Mouse (Mus musculus): ENCODE data around the gene Hmgxb4. TPM values are rescaled to one million over a fixed set of nuclear protein-coding genes. Genes with fewer than 3 reads are reported as not detected.

Hmgxb4 gene
- total and polyA plus RNA-seq, 2 experiments from 2014 or later: 9.0 to 17.0 TPM

GRCm38 (mm10) chr8:75071627-75072346 lies 78.6 kb downstream of the Hmgxb4 start:
- H3K27ac ChIP-seq (ENCODE audit: low read depth): no peak overlapping the region
- no peak overlapping the region for H3K9ac ChIP-seq (replicated peaks; ENCODE audit: low read depth, low read length)
- no peak overlapping the region for H3K4me3 ChIP-seq (ENCODE audit: low read depth, low read length)
- no peak overlapping the region for H3K4me2 ChIP-seq (ENCODE audit: low read depth, low read length)
- 26% methylated on average over 4 of the region's 4 CpGs for WGBS
- ATAC-seq (ENCODE audit: insufficient read depth, low read depth) (peak; percentile 69), DNase-seq (ENCODE audit: low spot score) (peak; percentile 71)
- no peaks in the 10 kb centered on the region for H3K27me3 ChIP-seq (ENCODE audit: control insufficient read depth, insufficient read depth, low read length)
- H3K9me3 ChIP-seq (replicated peaks; ENCODE audit: control insufficient read depth, low read length): no peaks in the 10 kb centered on the region
- H3K36me3 ChIP-seq (replicated peaks; ENCODE audit: control insufficient read depth, insufficient read depth, low read length): peaks cover 12% of the 10 kb centered on the region
- no peaks in the 10 kb centered on the region for H3K4me1 ChIP-seq (ENCODE audit: control insufficient read depth, insufficient read depth)
- TF ChIP-seq EP300 (IDR thresholded peaks at IDR 0.05; ENCODE audit: low read depth): no peak
- TF ChIP-seq CTCF (IDR thresholded peaks at IDR 0.05; ENCODE audit: low read depth): peak; percentile 92

GRCm38 (mm10) chr8:75074876-75075275 lies 81.7 kb downstream of the Hmgxb4 start:
- Histone ChIP-seq H3K4me3 (ENCODE audit: low read depth, low read length) (no peak overlapping the region), H3K9me3 (replicated peaks; ENCODE audit: control insufficient read depth, low read length) (no peaks in the 10 kb centered on the region)
- 72% methylated on average over 1 of the region's 1 CpGs for WGBS

GRCm38 (mm10) chr8:75078215-75078614 lies 85.1 kb downstream of the Hmgxb4 start:
- Histone ChIP-seq H3K4me1 (ENCODE audit: control insufficient read depth, insufficient read depth) (no peaks in the 10 kb centered on the region), H3K27ac (ENCODE audit: low read depth) (no peak overlapping the region), H3K4me3 (ENCODE audit: low read depth, low read length) (no peak overlapping the region), H3K9ac (replicated peaks; ENCODE audit: low read depth, low read length) (no peak overlapping the region), H3K27me3 (ENCODE audit: control insufficient read depth, insufficient read depth, low read length) (no peaks in the 10 kb centered on the region), H3K9me3 (replicated peaks; ENCODE audit: control insufficient read depth, low read length) (no peaks in the 10 kb centered on the region), H3K4me2 (ENCODE audit: low read depth, low read length) (no peak overlapping the region), H3K36me3 (replicated peaks; ENCODE audit: control insufficient read depth, insufficient read depth, low read length) (no peaks in the 10 kb centered on the region)
- no peak for DNase-seq (ENCODE audit: low spot score)
- no peak for ATAC-seq (ENCODE audit: insufficient read depth, low read depth)
- TF ChIP-seq EP300 (IDR thresholded peaks at IDR 0.05; ENCODE audit: low read depth): no peak
- no peak for TF ChIP-seq CTCF (IDR thresholded peaks at IDR 0.05; ENCODE audit: low read depth)
- WGBS: 70% methylated on average over 1 of the region's 1 CpGs

More at GRCm38 (mm10) chr8:75074876-75075275, 81.7 kb downstream of the Hmgxb4 start:
- Histone ChIP-seq H3K27ac (ENCODE audit: low read depth) (no peak overlapping the region), H3K4me2 (ENCODE audit: low read depth, low read length) (no peak overlapping the region), H3K4me1 (ENCODE audit: control insufficient read depth, insufficient read depth) (no peaks in the 10 kb centered on the region), H3K9ac (replicated peaks; ENCODE audit: low read depth, low read length) (no peak overlapping the region), H3K36me3 (replicated peaks; ENCODE audit: control insufficient read depth, insufficient read depth, low read length) (no peaks in the 10 kb centered on the region), H3K27me3 (ENCODE audit: control insufficient read depth, insufficient read depth, low read length) (no peaks in the 10 kb centered on the region)
- ATAC-seq (ENCODE audit: insufficient read depth, low read depth) (no peak), DNase-seq (ENCODE audit: low spot score) (no peak)
- TF ChIP-seq CTCF (IDR thresholded peaks at IDR 0.05; ENCODE audit: low read depth) (no peak), EP300 (IDR thresholded peaks at IDR 0.05; ENCODE audit: low read depth) (no peak)

- 91% methylated on average over 9 of the region's 9 CpGs for WGBS
- H3K9me3 ChIP-seq (replicated peaks; ENCODE audit: control insufficient read depth, low read length): no peaks in the 10 kb centered on the region
Measured at GRCm38 (mm10) chr8:75078851-75079250, 85.7 kb downstream of the Hmgxb4 start.

More at GRCm38 (mm10) chr8:75078851-75079250, 85.7 kb downstream of the Hmgxb4 start:
- H3K4me1 ChIP-seq (ENCODE audit: control insufficient read depth, insufficient read depth): no peaks in the 10 kb centered on the region
- H3K4me2 ChIP-seq (ENCODE audit: low read depth, low read length): no peak overlapping the region
- H3K27me3 ChIP-seq (ENCODE audit: control insufficient read depth, insufficient read depth, low read length): no peaks in the 10 kb centered on the region
- H3K27ac ChIP-seq (ENCODE audit: low read depth): no peak overlapping the region
- no peak overlapping the region for H3K9ac ChIP-seq (replicated peaks; ENCODE audit: low read depth, low read length)
- DNase-seq (ENCODE audit: low spot score) (no peak), ATAC-seq (ENCODE audit: insufficient read depth, low read depth) (no peak)
- H3K4me3 ChIP-seq (ENCODE audit: low read depth, low read length): no peak overlapping the region
- H3K36me3 ChIP-seq (replicated peaks; ENCODE audit: control insufficient read depth, insufficient read depth, low read length): no peaks in the 10 kb centered on the region
- no peak for TF ChIP-seq CTCF (IDR thresholded peaks at IDR 0.05; ENCODE audit: low read depth)
- no peak for TF ChIP-seq EP300 (IDR thresholded peaks at IDR 0.05; ENCODE audit: low read depth)

Other genes with a start within 250 kb of the Hmgxb4 start
- not detected in 2 replicates for gene Isx, start 120.2 kb upstream of the Hmgxb4 start, total RNA-seq (2014; rRNA removed; ENCODE audit: low replicate concordance)
- 0.11 TPM in 2 replicates for gene Isx, start 120.2 kb upstream of the Hmgxb4 start, polyA plus RNA-seq (2015; fragmentation: Nextera tagmentation; extraction: Ambion mirVana)
- 56.1 and 110 TPM in 2 replicates for gene Tom1, start 40.3 kb downstream of the Hmgxb4 start, total RNA-seq (2014; rRNA removed; ENCODE audit: low replicate concordance)
- 68.7 and 75.8 TPM in 2 replicates for gene Tom1, start 40.3 kb downstream of the Hmgxb4 start, polyA plus RNA-seq (2015; fragmentation: Nextera tagmentation; extraction: Ambion mirVana)
- gene Hmox1, start 100.3 kb downstream of the Hmgxb4 start, total RNA-seq (2014; rRNA removed; ENCODE audit: low replicate concordance): 22.9 and 29.2 TPM in 2 replicates
- 12.2 and 13.6 TPM in 2 replicates for gene Hmox1, start 100.3 kb downstream of the Hmgxb4 start, polyA plus RNA-seq (2015; fragmentation: Nextera tagmentation; extraction: Ambion mirVana)
- gene Mcm5, start 116.2 kb downstream of the Hmgxb4 start, total RNA-seq (2014; rRNA removed; ENCODE audit: low replicate concordance): 51.6 and 51.8 TPM in 2 replicates
- 20.9 and 23.8 TPM in 2 replicates for gene Mcm5, start 116.2 kb downstream of the Hmgxb4 start, polyA plus RNA-seq (2015; fragmentation: Nextera tagmentation; extraction: Ambion mirVana)
- 2.0 and 4.0 TPM in 2 replicates for gene Rasd2, start 220.6 kb downstream of the Hmgxb4 start, total RNA-seq (2014; rRNA removed; ENCODE audit: low replicate concordance)
- 0.63 and 0.68 TPM in 2 replicates for gene Rasd2, start 220.6 kb downstream of the Hmgxb4 start, polyA plus RNA-seq (2015; fragmentation: Nextera tagmentation; extraction: Ambion mirVana)